Mouse (Mus musculus) ovary, adult 18-20 months (tissue): ENCODE results near the gene Csad.

Experiments
- DNase-seq: peaks from one replicate; pipeline ENCODE4 v3.0.0; 2022; ENCODE audit warnings: low spot score, mixed read lengths

Gene Csad

GRCm38 (mm10) chr15:102204674-102205505, at the start of gene Csad:
TSS of gene Csad (minus strand) at chr15:102204724.
- DNase-seq = no peak

GRCm38 (mm10) chr15:102250521-102250920, 46.0 kb upstream of the Csad start:
- no peak for DNase-seq

DNA sequence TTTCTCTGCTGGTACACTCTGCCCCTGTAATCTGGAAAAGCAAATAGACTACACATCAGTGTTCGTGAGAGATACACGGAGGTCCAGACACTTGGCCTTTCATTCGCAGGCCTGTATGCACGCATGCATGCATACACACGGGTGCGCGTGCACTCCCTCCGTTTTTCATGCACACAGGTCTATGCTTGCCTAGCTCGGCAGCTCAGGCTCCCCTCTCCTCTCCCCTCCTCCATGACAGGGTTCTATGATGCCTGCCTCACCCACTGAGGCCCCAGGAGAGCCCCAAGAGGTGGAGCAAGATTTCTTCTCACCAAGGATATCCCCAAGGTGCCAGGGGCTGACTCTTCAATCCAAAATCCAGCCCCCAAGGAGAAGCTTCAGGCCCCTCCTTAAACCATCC, 45.4 kb upstream of the Csad start:
- DNase-seq = no peak

DNA sequence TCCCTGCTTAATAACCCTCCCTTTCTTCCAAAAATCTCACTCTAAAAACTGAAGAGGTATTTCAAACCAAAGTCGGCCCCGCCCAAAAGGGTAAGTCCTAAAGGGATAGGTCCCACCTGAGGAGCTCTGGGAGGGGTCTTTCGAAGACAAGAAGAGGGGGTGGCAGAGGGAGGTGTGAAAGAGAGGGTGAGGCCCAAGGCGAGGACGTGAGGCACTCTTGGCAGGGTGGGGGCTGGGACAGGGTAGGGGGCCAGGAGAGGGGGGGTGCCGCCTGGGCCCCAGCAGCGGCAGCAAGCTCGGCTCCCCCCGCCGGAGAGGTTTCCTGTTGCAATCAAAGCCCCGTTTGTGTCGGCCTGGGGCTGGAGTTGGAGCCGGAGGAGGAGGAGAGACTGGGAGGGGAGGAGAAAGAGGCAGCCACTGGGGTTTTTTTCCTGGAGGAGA, 44.7 kb upstream of the Csad start:
- no peak for DNase-seq

- DNase-seq = no peak
Measured at GRCm38 (mm10) chr15:102248812-102249191, 44.3 kb upstream of the Csad start.

GRCm38 (mm10) chr15:102248131-102248811, 43.7 kb upstream of the Csad start:
- DNase-seq = no peak

DNA sequence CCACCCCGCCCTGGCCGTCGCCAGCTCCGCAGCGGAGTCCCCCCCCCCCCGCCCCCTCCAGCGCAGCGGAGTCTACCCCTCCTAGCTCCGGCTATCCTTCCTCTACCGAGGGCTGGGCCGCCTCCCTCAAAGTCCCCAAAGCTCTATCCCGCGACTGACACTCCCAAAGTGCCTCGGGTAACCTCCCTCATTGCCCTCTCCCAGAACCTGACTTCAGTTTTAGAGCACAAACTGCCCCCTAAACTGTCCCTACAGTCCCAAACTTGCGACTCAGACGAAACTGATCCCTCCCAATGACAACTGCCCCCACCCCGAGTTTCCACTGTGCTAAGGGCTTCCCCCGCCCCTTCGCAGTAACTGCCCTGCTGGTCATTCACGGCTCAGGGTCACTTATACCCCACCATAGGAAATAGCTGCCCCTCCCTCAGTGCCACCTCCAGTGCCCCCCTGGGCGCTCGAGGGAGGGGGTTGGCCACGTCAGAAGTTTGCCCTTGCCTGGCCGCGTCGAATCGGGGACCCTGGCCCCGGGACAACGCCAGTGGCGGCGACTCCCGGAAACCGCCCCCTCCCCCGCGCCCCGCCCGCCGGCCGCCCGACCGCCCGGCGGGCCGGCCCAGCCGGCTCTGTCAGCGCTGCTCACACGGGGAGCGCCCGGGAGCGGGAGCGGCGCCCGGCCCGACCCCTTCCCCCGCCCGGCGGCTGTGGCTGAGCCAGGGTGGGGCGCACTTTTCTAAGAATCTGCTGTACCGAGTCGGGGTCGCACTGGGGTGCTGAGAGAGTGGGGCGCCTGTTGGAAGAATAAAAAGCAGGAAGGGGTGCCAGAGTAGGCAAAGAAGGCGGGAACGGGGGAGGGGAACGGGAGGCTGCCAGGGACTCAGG, 43.0 kb upstream of the Csad start:
- DNase-seq = peak; percentile 66

DNA sequence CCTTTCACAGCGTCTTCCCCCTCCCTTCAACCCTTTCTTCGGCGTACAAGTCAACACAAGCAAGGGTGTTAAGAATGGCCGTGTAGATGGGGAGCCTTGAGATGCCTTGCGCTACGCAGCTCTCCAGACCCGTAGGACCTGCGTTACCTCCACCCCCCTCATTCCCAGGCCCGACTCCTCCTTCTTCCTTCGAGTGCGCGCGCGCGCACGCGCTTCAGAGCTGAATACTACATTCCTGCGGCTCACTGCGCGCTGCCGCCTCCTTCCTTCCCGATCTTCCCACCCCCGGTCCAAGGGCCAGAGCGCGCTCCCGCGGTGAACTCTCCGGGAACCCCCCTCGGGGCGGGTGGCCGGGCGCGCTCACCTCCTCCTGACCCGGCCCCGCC, 42.3 kb upstream of the Csad start:
- peak; percentile 94 for DNase-seq

GRCm38 (mm10) chr15:102245891-102246741, 41.6 kb upstream of the Csad start:
- peak; percentile 75 for DNase-seq

DNA sequence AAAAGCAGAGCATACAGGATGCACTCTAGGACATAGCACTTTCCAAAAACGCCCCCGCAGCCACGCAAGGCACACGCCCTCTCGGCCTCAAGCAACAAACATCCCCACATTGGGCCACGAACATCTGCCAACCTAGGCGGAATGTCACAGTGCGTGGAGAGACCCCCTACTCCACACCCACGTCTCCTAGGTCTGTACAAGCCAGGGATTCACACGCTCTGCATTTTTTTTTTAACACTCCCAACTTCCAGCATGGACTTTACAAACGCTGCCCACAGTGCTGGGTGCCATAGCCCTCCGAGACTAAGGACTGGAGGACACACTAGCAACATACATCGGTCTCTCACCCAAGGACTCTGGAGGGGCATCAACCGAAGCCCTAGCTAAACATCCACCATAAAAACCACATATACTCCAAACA, 40.9 kb upstream of the Csad start:
- no peak for DNase-seq

DNA sequence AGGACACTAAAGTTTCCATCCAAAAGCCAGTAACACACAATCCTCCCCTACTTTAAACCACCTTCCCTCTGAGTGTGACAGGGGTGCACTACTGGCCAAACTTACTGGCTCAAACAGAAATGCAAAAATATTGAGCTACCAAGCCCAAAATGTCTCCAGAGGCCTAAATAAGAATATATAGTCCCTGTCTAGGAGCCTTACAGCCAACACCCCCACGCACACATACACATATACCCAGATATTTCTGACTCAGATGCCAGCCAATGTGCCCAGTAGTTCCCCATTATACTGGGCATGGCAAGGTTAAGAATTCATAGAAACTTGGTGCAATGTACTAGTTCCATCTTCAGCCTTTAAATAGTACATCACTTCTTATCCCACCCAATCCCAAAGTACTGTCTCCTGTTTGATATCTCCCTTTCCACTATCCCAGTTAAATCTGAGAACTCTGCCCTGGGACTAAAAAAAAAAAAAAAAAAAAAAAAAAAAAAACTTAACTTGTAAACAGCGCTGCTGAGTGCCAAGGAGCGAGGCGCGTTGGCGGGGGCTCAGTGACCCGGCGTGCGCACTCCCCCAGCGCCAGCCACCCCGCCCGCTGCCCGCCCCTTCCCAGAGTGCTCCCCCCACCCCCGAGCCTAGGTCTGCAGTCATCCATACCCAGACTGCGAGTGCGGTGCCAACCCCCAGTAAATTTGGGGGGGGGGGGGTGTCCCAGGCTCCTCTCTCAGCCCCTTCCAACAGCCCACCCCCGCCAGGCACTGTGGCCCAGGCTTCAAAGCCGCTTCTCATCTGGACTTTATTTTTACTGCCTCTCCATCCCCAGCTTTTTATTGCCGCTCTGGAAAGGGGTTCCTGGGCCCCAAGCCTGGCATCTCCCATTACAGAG, 40.0 kb upstream of the Csad start:
- no peak for DNase-seq

DNA sequence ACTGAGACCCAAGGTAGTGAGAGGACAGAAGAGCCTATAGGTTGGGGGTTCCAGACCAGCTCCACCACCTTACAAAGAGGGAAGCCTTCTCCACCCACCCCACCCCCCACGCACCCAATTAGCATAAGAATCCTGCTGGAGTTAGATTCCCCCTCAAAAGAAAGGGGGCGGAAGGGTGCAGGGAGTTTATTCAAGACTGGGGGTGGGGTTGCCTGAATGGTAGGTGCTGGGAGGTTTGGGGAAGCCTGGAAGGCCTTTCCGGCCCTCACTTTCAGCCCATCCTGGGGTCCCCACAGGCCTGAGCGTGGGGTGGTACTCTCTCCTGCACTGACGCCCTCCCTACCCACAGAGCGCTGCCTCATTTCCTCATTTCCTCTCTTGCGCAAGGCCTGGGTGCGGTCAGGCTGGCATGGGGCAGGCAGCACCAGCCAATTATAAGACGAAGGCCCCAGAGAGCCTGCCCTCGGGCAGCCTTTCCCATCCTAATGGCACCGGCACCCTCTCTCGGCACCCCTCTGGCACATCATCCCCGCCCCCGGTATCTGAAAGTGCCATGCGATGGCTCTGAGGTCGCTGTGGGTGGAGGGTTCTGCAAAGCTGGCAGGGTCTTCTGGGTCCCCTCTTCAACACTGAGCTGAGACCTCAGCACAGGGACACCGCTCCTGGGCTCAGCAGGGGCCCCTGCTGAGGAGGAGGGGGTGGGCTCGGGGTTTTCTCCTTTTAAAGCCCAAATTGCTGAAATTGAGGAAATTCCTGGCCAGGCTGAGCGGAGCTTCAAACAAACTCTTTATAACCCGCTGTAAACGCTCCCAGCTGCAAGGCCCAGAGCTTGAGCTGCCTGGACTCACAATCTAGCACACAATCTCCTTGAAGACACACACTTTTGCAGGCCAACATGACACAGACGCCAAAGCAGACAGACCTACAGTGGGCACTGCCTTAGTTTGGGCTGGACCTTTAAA, 39.0 kb upstream of the Csad start:
- DNase-seq = peak; percentile 58

GRCm38 (mm10) chr15:102242404-102243228, 38.1 kb upstream of the Csad start:
- DNase-seq = no peak

DNA sequence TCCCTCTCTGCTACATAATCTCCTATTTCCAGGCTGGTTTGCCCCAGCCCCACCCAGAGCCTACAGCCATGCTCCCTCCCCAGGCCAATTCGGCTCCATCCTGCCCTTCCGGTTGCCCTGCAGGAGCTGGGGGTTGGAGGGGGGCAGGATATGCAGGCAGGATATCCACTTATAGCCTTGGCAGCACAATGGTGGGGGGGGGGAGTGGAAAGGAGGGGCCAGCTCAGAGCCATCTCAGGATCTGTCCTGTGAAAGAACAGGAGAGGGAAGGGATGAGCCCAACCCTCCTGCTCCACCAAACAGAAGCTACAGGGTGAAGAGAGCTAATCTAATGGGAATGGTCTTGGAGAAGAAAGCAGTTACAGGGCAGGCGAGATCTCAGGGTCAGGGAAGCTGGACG, 36.1 kb upstream of the Csad start:
- no peak for DNase-seq

GRCm38 (mm10) chr15:102239851-102240250, 35.3 kb upstream of the Csad start:
- DNase-seq = no peak

GRCm38 (mm10) chr15:102239260-102239590, 34.7 kb upstream of the Csad start:
- no peak for DNase-seq

GRCm38 (mm10) chr15:102238543-102239259, 34.2 kb upstream of the Csad start:
- DNase-seq = no peak
